ENCODE assay signal across 9 mouse cellular contexts in the genomic region with DNA sequence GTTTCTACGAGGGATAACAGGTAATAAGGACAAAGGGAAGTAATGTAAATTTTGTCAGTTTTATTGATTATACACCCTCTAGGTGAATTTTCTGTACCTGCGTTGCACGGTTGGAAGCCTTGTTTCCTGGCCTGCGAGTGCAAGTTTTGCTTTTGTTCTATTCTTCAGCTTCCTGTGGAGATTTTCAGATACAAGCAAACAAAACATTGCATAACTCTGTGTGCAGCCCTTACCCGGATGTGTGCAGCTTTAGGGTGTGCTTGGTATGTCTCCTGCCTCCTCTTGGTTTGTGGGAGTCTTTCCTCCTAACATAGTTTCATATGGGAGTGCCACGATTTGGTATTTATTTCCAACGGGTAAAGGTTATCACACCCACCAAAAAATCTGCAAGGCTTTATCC. TPM values are rescaled to one million over a fixed set of nuclear protein-coding genes. Genes with fewer than 3 reads are reported as not detected.
DNase-seq lines count a peak whose midpoint lies in the region; ATAC-seq and TF ChIP-seq lines count a peak whose summit lies in the region.
"Had no signal": no experiment of that assay in that cellular context is flagged by ENCODE, and none has a peak within 500 bp of the region (broad histone marks: within the 10 kb centered on the region; RNA-seq: fewer than 3 reads in every experiment).

No protein-coding gene starts in this region.

- no peak for ATAC-seq in hindbrain, embryonic 11.5 days (ENCODE audit: low FRiP score)
- no peak for ATAC-seq in liver, embryonic 12.5 days

- no peak for TF ChIP-seq CTCF in spleen, adult 2 months (IDR thresholded peaks at IDR 0.05; ENCODE audit: extremely low read depth, insufficient read depth, insufficient read length, insufficient replicate concordance)

- DNase-seq in spleen, adult 2 months (ENCODE audit: low read depth in 1 of 2, low spot score in 2 of 2) = peak; percentile 8 to 22
- no peak for DNase-seq in spleen, postnatal 4 days (ENCODE audit: low spot score in 2 of 2)
- peak; percentile 23 for DNase-seq in hindbrain, embryonic 11.5 days (ENCODE audit: low spot score)
- no peak for DNase-seq in gastrocnemius, postnatal 10 days
- DNase-seq in gastrocnemius, postnatal 14 days = no peak

- H3K9me3 ChIP-seq in hindbrain, embryonic 11.5 days (ENCODE audit: control insufficient read depth, low read length) = no peaks in the 10 kb centered on the region
- no peaks in the 10 kb centered on the region for H3K9me3 ChIP-seq in liver, embryonic 12.5 days (replicated peaks)

- peak overlapping the region; percentile 99 for H3K4me3 ChIP-seq in spleen, adult 2 months (ENCODE audit: extremely low read depth, insufficient read depth, insufficient read length)
- H3K4me3 ChIP-seq in brown adipose tissue, adult 24 weeks (ENCODE audit: insufficient read depth, low read depth, low read length) = peak overlapping the region; percentile 96
- peak overlapping the region; percentile 47 for H3K4me3 ChIP-seq in hindbrain, embryonic 11.5 days (ENCODE audit: low read depth, low read length)
- peak overlapping the region; percentile 76 for H3K4me3 ChIP-seq in liver, embryonic 12.5 days
- H3K4me3 ChIP-seq in myocyte = peak overlapping the region; percentile 56

- H3K27me3 ChIP-seq in spleen, adult 2 months (ENCODE audit: control insufficient read depth, insufficient read depth, low read length) = no peaks in the 10 kb centered on the region
- H3K27me3 ChIP-seq in hindbrain, embryonic 11.5 days (ENCODE audit: control insufficient read depth, insufficient read depth, low read length) = no peaks in the 10 kb centered on the region
- no peaks in the 10 kb centered on the region for H3K27me3 ChIP-seq in liver, embryonic 12.5 days (replicated peaks)
- H3K27me3 ChIP-seq in myocyte (ENCODE audit: control insufficient read depth, insufficient read depth, insufficient read length) = no peaks in the 10 kb centered on the region

- 5% methylated on average over 7 of the region's 7 CpGs for WGBS in spleen, adult 2 months
- WGBS in hindbrain, embryonic 11.5 days = 51% methylated on average over 7 of the region's 7 CpGs
- 31% methylated on average over 7 of the region's 7 CpGs for WGBS in liver, embryonic 12.5 days (ENCODE audit: insufficient replicate concordance)

- H3K79me2 ChIP-seq in myocyte (ENCODE audit: control insufficient read depth, insufficient read depth) = no peaks in the 10 kb centered on the region

- peak overlapping the region; percentile 100 for H3K27ac ChIP-seq in spleen, adult 2 months (ENCODE audit: insufficient read depth, low read length)
- peak overlapping the region; percentile 98 for H3K27ac ChIP-seq in brown adipose tissue, adult 24 weeks (replicated peaks; ENCODE audit: low read depth, low read length)
- H3K27ac ChIP-seq in hindbrain, embryonic 11.5 days (ENCODE audit: low read depth, low read length) = 0 out of 2 replicates have a peak overlapping the region, but pooled peaks have one; percentile 96
- peak overlapping the region; percentile 99 for H3K27ac ChIP-seq in liver, embryonic 12.5 days

- no peaks in the 10 kb centered on the region for H3K4me1 ChIP-seq in spleen, adult 2 months (ENCODE audit: control insufficient read depth, insufficient read depth, insufficient read length)
- H3K4me1 ChIP-seq in brown adipose tissue, adult 24 weeks (ENCODE audit: control insufficient read depth, insufficient read depth, insufficient read length, low read length) = no peaks in the 10 kb centered on the region
- 0 out of 2 replicates have a peak, but pooled peaks cover 3% of the 10 kb centered on the region for H3K4me1 ChIP-seq in hindbrain, embryonic 11.5 days (replicated peaks; ENCODE audit: control insufficient read depth, insufficient read depth, low read length)
- peaks cover 13% of the 10 kb centered on the region for H3K4me1 ChIP-seq in liver, embryonic 12.5 days

- intact Hi-C loops in gastrocnemius, postnatal 14 days (cut with DNase I; ENCODE audit: low total_unique reads) = no loop called here

- H3ac ChIP-seq in myocyte (ENCODE audit: control insufficient read depth, insufficient read length) = no peak overlapping the region

- peak overlapping the region; percentile 52 for H3K4me2 ChIP-seq in hindbrain, embryonic 11.5 days (replicated peaks; ENCODE audit: low read depth, low read length)
- peak overlapping the region; percentile 77 for H3K4me2 ChIP-seq in liver, embryonic 12.5 days
- peak overlapping the region; percentile 87 for H3K4me2 ChIP-seq in myocyte (ENCODE audit: low read depth)

- H3K36me3 ChIP-seq in spleen, adult 2 months (ENCODE audit: control insufficient read depth, insufficient read depth, low read length) = no peaks in the 10 kb centered on the region
- no peaks in the 10 kb centered on the region for H3K36me3 ChIP-seq in hindbrain, embryonic 11.5 days (ENCODE audit: control insufficient read depth, insufficient read depth, low read length)
- H3K36me3 ChIP-seq in liver, embryonic 12.5 days = no peaks in the 10 kb centered on the region
- H3K36me3 ChIP-seq in myocyte (ENCODE audit: control insufficient read depth, insufficient read depth) = no peaks in the 10 kb centered on the region

- no peak overlapping the region; the same call in 1 of the 2 replicates for H3K9ac ChIP-seq in hindbrain, embryonic 11.5 days (ENCODE audit: low read depth, low read length)
- H3K9ac ChIP-seq in liver, embryonic 12.5 days = peak overlapping the region; percentile 87

- no peak; the same call in 1 of the 2 replicates for TF ChIP-seq POLR2A in spleen, adult 2 months (IDR thresholded peaks at IDR 0.05; ENCODE audit: low read depth, low read length)
- no peak for TF ChIP-seq POLR2A in myocyte (IDR thresholded peaks at IDR 0.05; ENCODE audit: insufficient read length, low read depth)

TF ChIP-seq in myocyte, 11 proteins besides CTCF, POLR2A, EP300 and RAD21:
- TF ChIP-seq TCF12 (IDR thresholded peaks at IDR 0.05; ENCODE audit: insufficient read depth, poor library complexity, severe bottlenecking) (no peak), TCF3 (IDR thresholded peaks at IDR 0.05; ENCODE audit: insufficient read length, low read depth) (no peak), MYOG (IDR thresholded peaks at IDR 0.05; ENCODE audit: control insufficient read depth in 1 of 3, insufficient read depth in 1 of 3, insufficient read length in 2 of 3, low read depth in 2 of 3) (no peak), MYOD1 (IDR thresholded peaks at IDR 0.05; ENCODE audit: control insufficient read depth in 1 of 3, insufficient read length in 2 of 3, low read depth in 2 of 3) (no peak), E2F4 (IDR thresholded peaks at IDR 0.05; ENCODE audit: insufficient read depth) (no peak), CEBPB (IDR thresholded peaks at IDR 0.05; ENCODE audit: insufficient read depth, poor library complexity, severe bottlenecking) (no peak), POLR2AphosphoS2 (IDR thresholded peaks at IDR 0.05; ENCODE audit: insufficient read length, low read depth) (no peak), MAX (IDR thresholded peaks at IDR 0.05; ENCODE audit: low read depth) (no peak), SRF (IDR thresholded peaks at IDR 0.05; ENCODE audit: control insufficient read depth, insufficient read length, low read depth) (no peak), REST (IDR thresholded peaks at IDR 0.05; ENCODE audit: insufficient read depth, insufficient read length) (no peak), USF1 (IDR thresholded peaks at IDR 0.05; ENCODE audit: low read depth) (no peak)

RNA-seq across cellular contexts. Expression of gene Gsta4, which starts 5.7 kb away (rescaled TPM):
- polyA plus RNA-seq in spleen, adult 2 months (2012; rRNA removed) = 1.4 and 2.8 TPM in 2 replicates
- polyA plus RNA-seq in brown adipose tissue, adult 24 weeks (2012; ENCODE audit: insufficient read depth, insufficient read length, missing spikeins) = 174 and 194 TPM in 2 replicates
- polyA plus RNA-seq in hindbrain, embryonic 11.5 days (2014; fragmentation: Nextera tagmentation; extraction: Ambion mirVana) = 44.0 and 46.4 TPM in 2 replicates
- polyA plus RNA-seq in liver, embryonic 12.5 days (2016; fragmentation: Nextera tagmentation; extraction: Ambion mirVana) = 20.0 and 22.1 TPM in 2 replicates
- polyA plus RNA-seq in myocyte (2012; fragmentation: generic; extraction: Trizol) = 28.1 TPM
- 10 to 100 TPM in 1 of 2 experiments, 1 to 10 TPM in 1; 9.9 to 10.6 TPM for total RNA-seq in gastrocnemius, postnatal 10 days (2021)
- 10 to 100 TPM; 10.9 to 12.1 TPM for total RNA-seq in gastrocnemius, postnatal 14 days (2021)

RNA-seq across cellular contexts. Expression of gene Gsta1, which starts 53.6 kb away (rescaled TPM):
- polyA plus RNA-seq in spleen, adult 2 months (2012; rRNA removed) = 0.18 TPM in 1 of 2 replicates, not detected in the other
- not detected in 2 replicates for polyA plus RNA-seq in brown adipose tissue, adult 24 weeks (2012; ENCODE audit: insufficient read depth, insufficient read length, missing spikeins)
- not detected in 2 replicates for polyA plus RNA-seq in hindbrain, embryonic 11.5 days (2014; fragmentation: Nextera tagmentation; extraction: Ambion mirVana)
- polyA plus RNA-seq in liver, embryonic 12.5 days (2016; fragmentation: Nextera tagmentation; extraction: Ambion mirVana) = not detected in 2 replicates
- polyA plus RNA-seq in myocyte (2012; fragmentation: generic; extraction: Trizol) = 0.61 TPM
- total RNA-seq in gastrocnemius, postnatal 10 days (2021) = not detected
- not detected for total RNA-seq in gastrocnemius, postnatal 14 days (2021)
- polyA plus RNA-seq: gonadal fat pad, adult 2 months had no signal

Comparison
In these comparisons a context has a peak if more than half of its experiments do, and no peak if none do; other contexts are left out.
1. DNase-seq: peak in spleen, adult 2 months (2 of 2) and hindbrain, embryonic 11.5 days (single experiment); none in spleen, postnatal 4 days (0 of 2), gastrocnemius, postnatal 10 days (single experiment) and gastrocnemius, postnatal 14 days (single experiment).
2. H3K4me3 ChIP-seq: peak in every context shown above with its lines; median percentile 99 in spleen, adult 2 months; 96 in brown adipose tissue, adult 24 weeks; 76 in liver, embryonic 12.5 days; 56 in myocyte; 47 in hindbrain, embryonic 11.5 days.
3. Peak in every context shown above with its lines, with median percentiles within 50 percentile points of each other: H3K27ac ChIP-seq and H3K4me2 ChIP-seq.